Mouse (Mus musculus) limb, embryonic 14.5 days (tissue): ENCODE data around the gene Gmfg. TPM values are rescaled to one million over a fixed set of nuclear protein-coding genes. Genes with fewer than 3 reads are reported as not detected.

Experiments
- ATAC-seq: fragments of 200-750 bp; cut with Nextera tagmentation; 2 replicates; pipeline ENCODE4 v1.8.0; 2017; ENCODE audit warnings: low read depth, moderate number of reproducible peaks, moderate TSS enrichment; ENCODE audit not compliant: low FRiP score
- DNase-seq: peaks from one replicate; pipeline ENCODE4 v3.0.0-alpha.2; 2015; ENCODE audit warnings: low spot score
- H3K27ac ChIP-seq: fragments of 300-500 bp; sonication (generic); replicated peaks from 2 replicates; pipeline ENCODE4 v1.5.1; 2014; ENCODE audit warnings: low read depth, mild to moderate bottlenecking, low read length, moderate library complexity, mixed read lengths
- H3K27me3 ChIP-seq: fragments of 300-500 bp; sonication (generic); 2 replicates; pipeline ENCODE4 v1.6.1; 2014; ENCODE audit warnings: low read length, mixed read lengths; ENCODE audit not compliant: control insufficient read depth, insufficient read depth
- H3K36me3 ChIP-seq: fragments of 300-500 bp; sonication (generic); 2 replicates; pipeline ENCODE4 v1.6.1; 2014; ENCODE audit warnings: mild to moderate bottlenecking, low read length, moderate library complexity, mixed read lengths; ENCODE audit not compliant: control insufficient read depth, insufficient read depth
- H3K4me1 ChIP-seq: fragments of 300-500 bp; sonication (generic); 2 replicates; pipeline ENCODE4 v1.6.1; 2014; ENCODE audit warnings: antibody characterized with exemption, low read length, mixed read lengths; ENCODE audit not compliant: control insufficient read depth, insufficient read depth
- H3K4me2 ChIP-seq: fragments of 300-500 bp; sonication (generic); replicated peaks from 2 replicates; pipeline ENCODE4 v1.6.1; 2014; ENCODE audit warnings: low read depth, mild to moderate bottlenecking, low read length, moderate library complexity; ENCODE audit not compliant: severe bottlenecking
- H3K4me3 ChIP-seq: fragments of 300-500 bp; sonication (generic); replicated peaks from 2 replicates; pipeline ENCODE4 v1.5.1; 2014; ENCODE audit warnings: low read length
- H3K9ac ChIP-seq: fragments of 300-500 bp; sonication (generic); 2 replicates; pipeline ENCODE4 v1.6.1; 2014; ENCODE audit warnings: mild to moderate bottlenecking, low read depth, low read length, moderate library complexity; ENCODE audit not compliant: severe bottlenecking
- H3K9me3 ChIP-seq: fragments of 300-500 bp; sonication (generic); 2 replicates; pipeline ENCODE4 v1.6.1; 2016; ENCODE audit warnings: low read length; ENCODE audit not compliant: control insufficient read depth
- POLR2A ChIP-seq: fragments of 200-500 bp; IDR thresholded peaks from 2 replicates; pipeline ENCODE4 v1.8.0; 2012; ENCODE audit warnings: inconsistent platforms, mild to moderate bottlenecking, moderate library complexity, borderline replicate concordance; ENCODE audit not compliant: insufficient read depth, insufficient read length; ENCODE audit errors: extremely low read depth
- WGBS: fragments of 180-500 bp; shearing (Covaris S2); extraction: QIAGEN DNeasy Blood & Tissue Kit; methylation state at CpG from one replicate; pipeline ENCODE4 v1.1.7; 2014; 5-methylcytosine and 5-hydroxymethylcytosine counted together
- polyA plus RNA-seq, 2 experiments: library from polyadenylated mRNA; depleted of rRNA in 1 of 2; stranded (reverse) in 1 of 2; unstranded in 1 of 2; fragments of >200 nt; fragmentation: Nextera tagmentation in 1 of 2; extraction: Ambion mirVana in 1 of 2; gene quantifications; 2 replicates each; pipeline versions ENCODE4 v1.2.1 to v1.2.3; 2012 to 2014

The Gmfg gene
- polyA plus RNA-seq, 2 experiments: 12.7 to 19.4 TPM

- Histone ChIP-seq H3K27me3 (no peaks in the 10 kb centered on the region), H3K4me2 (no peak overlapping the region), H3K4me3 (no peak overlapping the region), H3K4me1 (peaks cover 4% of the 10 kb centered on the region), H3K9me3 (no peaks in the 10 kb centered on the region), H3K27ac (no peak overlapping the region), H3K36me3 (peaks cover 82% of the 10 kb centered on the region), H3K9ac (no peak overlapping the region)
- DNase-seq: peak; percentile 41
- no peak for ATAC-seq
- TF ChIP-seq POLR2A: no peak
- WGBS: 67% methylated on average over 3 of the region's 3 CpGs
Measured at GRCm38 (mm10) chr7:28398000-28398399, 39.2 kb upstream of the Gmfg start.

GRCm38 (mm10) chr7:28398696-28399340, 38.4 kb upstream of the Gmfg start:
- H3K27ac ChIP-seq: no peak overlapping the region
- ATAC-seq (no peak), DNase-seq (no peak)
- peaks cover 91% of the 10 kb centered on the region for H3K36me3 ChIP-seq
- H3K4me2 ChIP-seq: no peak overlapping the region
- no peaks in the 10 kb centered on the region for H3K9me3 ChIP-seq
- WGBS: 83% methylated on average over 10 of the region's 10 CpGs
- no peaks in the 10 kb centered on the region; the same call in 1 of the 2 replicates for H3K4me1 ChIP-seq
- TF ChIP-seq POLR2A: no peak
- no peaks in the 10 kb centered on the region for H3K27me3 ChIP-seq
- no peak overlapping the region for H3K9ac ChIP-seq
- no peak overlapping the region for H3K4me3 ChIP-seq

- no peaks in the 10 kb centered on the region for H3K4me1 ChIP-seq
- peaks cover 95% of the 10 kb centered on the region for H3K36me3 ChIP-seq
- no peaks in the 10 kb centered on the region for H3K9me3 ChIP-seq
- H3K4me2 ChIP-seq: no peak overlapping the region
- no peak for DNase-seq
- ATAC-seq: no peak
- H3K27me3 ChIP-seq: no peaks in the 10 kb centered on the region
- no peak for TF ChIP-seq POLR2A
- H3K4me3 ChIP-seq: no peak overlapping the region
- no peak overlapping the region for H3K27ac ChIP-seq
- 94% methylated on average over 1 of the region's 1 CpGs for WGBS
- no peak overlapping the region for H3K9ac ChIP-seq
Measured at GRCm38 (mm10) chr7:28401030-28401429, 36.2 kb upstream of the Gmfg start.

- 75% methylated on average over 3 of the region's 3 CpGs for WGBS
Measured at GRCm38 (mm10) chr7:28401942-28402341, 35.3 kb upstream of the Gmfg start.

GRCm38 (mm10) chr7:28410841-28411475, 26.3 kb upstream of the Gmfg start:
- ATAC-seq (no peak), DNase-seq (no peak)
- TF ChIP-seq POLR2A: no peak
- H3K27ac ChIP-seq: no peak overlapping the region
- peaks cover 94% of the 10 kb centered on the region for H3K36me3 ChIP-seq
- no peak overlapping the region for H3K9ac ChIP-seq
- 84% methylated on average over 3 of the region's 3 CpGs for WGBS
- H3K27me3 ChIP-seq: no peaks in the 10 kb centered on the region
- H3K4me2 ChIP-seq: no peak overlapping the region
- H3K4me1 ChIP-seq: no peaks in the 10 kb centered on the region
- no peaks in the 10 kb centered on the region for H3K9me3 ChIP-seq
- H3K4me3 ChIP-seq: no peak overlapping the region

More at GRCm38 (mm10) chr7:28401942-28402341, 35.3 kb upstream of the Gmfg start:
- H3K36me3 ChIP-seq: peaks cover 96% of the 10 kb centered on the region
- H3K27me3 ChIP-seq: no peaks in the 10 kb centered on the region
- no peak overlapping the region for H3K27ac ChIP-seq
- H3K9me3 ChIP-seq: no peaks in the 10 kb centered on the region
- no peak overlapping the region for H3K9ac ChIP-seq
- no peak for TF ChIP-seq POLR2A
- H3K4me2 ChIP-seq: no peak overlapping the region
- no peaks in the 10 kb centered on the region for H3K4me1 ChIP-seq
- no peak overlapping the region for H3K4me3 ChIP-seq
- ATAC-seq: no peak
- no peak for DNase-seq
